Mouse (Mus musculus) liver, postnatal 0 days (tissue): ENCODE data around the gene Tec. TPM values are rescaled to one million over a fixed set of nuclear protein-coding genes. Genes with fewer than 3 reads are reported as not detected.

ENCODE experiments used
- ATAC-seq: fragments of 200-750 bp; cut with Nextera tagmentation; 2 replicates; pipeline ENCODE4 v1.8.0; 2017; ENCODE audit warnings: mild to moderate bottlenecking, moderate library complexity
- DNase-seq: peaks from one replicate; pipeline ENCODE4 v3.0.0-alpha.2; 2016
- H3K27ac ChIP-seq: fragments of 300-500 bp; sonication (generic); 2 replicates; pipeline ENCODE4 v1.5.1; 2014; ENCODE audit warnings: antibody characterized with exemption, moderate library complexity, mild to moderate bottlenecking, low read depth
- H3K27me3 ChIP-seq: fragments of 300-500 bp; sonication (generic); 2 replicates; pipeline ENCODE4 v1.6.1; 2014; ENCODE audit warnings: low read length, control low read depth, mixed read lengths; ENCODE audit not compliant: insufficient read depth
- H3K36me3 ChIP-seq: fragments of 300-500 bp; sonication (generic); replicated peaks from 2 replicates; pipeline ENCODE4 v1.6.1; 2014; ENCODE audit warnings: mild to moderate bottlenecking, control low read depth, low read length, moderate library complexity, mixed read lengths; ENCODE audit not compliant: insufficient read depth
- H3K4me1 ChIP-seq: fragments of 300-500 bp; sonication (generic); 2 replicates; pipeline ENCODE4 v1.6.1; 2014; ENCODE audit warnings: antibody characterized with exemption, mild to moderate bottlenecking, control low read depth; ENCODE audit not compliant: insufficient read depth
- H3K4me2 ChIP-seq: fragments of 300-500 bp; sonication (generic); 2 replicates; pipeline ENCODE4 v1.6.1; 2014; ENCODE audit warnings: low read depth, mild to moderate bottlenecking, low read length, moderate library complexity, mixed read lengths
- H3K4me3 ChIP-seq: fragments of 300-500 bp; sonication (generic); 2 replicates; pipeline ENCODE4 v1.5.1; 2014; ENCODE audit warnings: low read depth, low read length
- H3K9ac ChIP-seq: fragments of 300-500 bp; sonication (generic); replicated peaks from 2 replicates; pipeline ENCODE4 v1.6.1; 2014; ENCODE audit warnings: mild to moderate bottlenecking, moderate library complexity
- H3K9me3 ChIP-seq: fragments of 300-500 bp; sonication (generic); 2 replicates; pipeline ENCODE4 v1.6.1; 2016; ENCODE audit warnings: mild to moderate bottlenecking, control low read depth, low read length, mixed read lengths
- CTCF ChIP-seq: sonication (generic); IDR thresholded peaks from 2 replicates; pipeline ENCODE4 v1.5.1; 2016; ENCODE audit warnings: antibody characterized with exemption, low read depth
- EP300 ChIP-seq: IDR thresholded peaks from 2 replicates; pipeline ENCODE4 v1.6.1; 2016; ENCODE audit warnings: antibody characterized with exemption, low read depth, mild to moderate bottlenecking
- WGBS: fragments of 180-500 bp; shearing (Covaris S2); extraction: QIAGEN DNeasy Blood & Tissue Kit; methylation state at CpG from one replicate; pipeline ENCODE4 v1.1.7; 2014; ENCODE audit not compliant: insufficient replicate concordance; 5-methylcytosine and 5-hydroxymethylcytosine counted together
- polyA plus RNA-seq: library from polyadenylated mRNA; unstranded; fragments of >200 nt; fragmentation: Nextera tagmentation; extraction: Ambion mirVana; gene quantifications from 2 replicates; pipeline ENCODE4 v1.2.1, GENCODE M21; 2015

Gene Tec
- polyA plus RNA-seq, 1 experiment from 2014 or later, result 9.2 TPM

GRCm38 (mm10) chr5:72829506-72830067 lies 38.7 kb downstream of the Tec start:
- WGBS, result 69% methylated on average over 7 of the region's 7 CpGs
- H3K36me3 ChIP-seq, result no peaks in the 10 kb centered on the region
- H3K9ac ChIP-seq, result no peak overlapping the region
- H3K9me3 ChIP-seq, result no peaks in the 10 kb centered on the region
- no peaks in the 10 kb centered on the region for H3K27me3 ChIP-seq
- H3K4me1 ChIP-seq, result peaks cover 32% of the 10 kb centered on the region
- ATAC-seq, result no peak
- no peak overlapping the region for H3K4me2 ChIP-seq
- H3K4me3 ChIP-seq, result no peak overlapping the region
- TF ChIP-seq EP300, result no peak
- no peak; the same call in 1 of the 2 replicates for TF ChIP-seq CTCF
- no peak for DNase-seq
- no peak overlapping the region for H3K27ac ChIP-seq

DNA sequence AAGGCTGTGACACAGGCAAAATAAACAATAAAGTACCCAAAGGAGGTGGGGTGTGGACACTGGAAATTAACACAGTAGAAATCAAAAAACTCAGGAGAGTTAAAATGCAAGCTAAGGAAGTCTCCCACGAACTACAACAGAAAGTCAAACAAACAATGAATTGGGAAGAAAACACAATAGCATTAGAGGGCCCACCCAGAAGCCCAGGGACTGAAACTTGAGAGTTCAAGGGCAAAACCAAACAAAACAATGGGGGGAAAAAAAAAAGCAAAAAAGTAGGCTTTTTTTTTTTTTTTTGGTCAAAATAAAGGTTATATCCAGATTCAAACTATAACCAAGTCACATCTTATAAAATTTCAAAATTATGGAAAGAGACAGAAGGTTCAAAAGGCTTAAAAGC lies 39.9 kb downstream of the Tec start:
- Histone ChIP-seq H3K4me2 (no peak overlapping the region), H3K27me3 (no peaks in the 10 kb centered on the region), H3K27ac (no peak overlapping the region; the same call in 1 of the 2 replicates), H3K4me3 (no peak overlapping the region), H3K36me3 (peaks cover 6% of the 10 kb centered on the region; the same call in 1 of the 2 replicates), H3K9me3 (no peaks in the 10 kb centered on the region), H3K9ac (no peak overlapping the region), H3K4me1 (peaks cover 29% of the 10 kb centered on the region)
- ATAC-seq (no peak), DNase-seq (no peak)
- TF ChIP-seq CTCF, result no peak
- no peak for TF ChIP-seq EP300
- 50% methylated on average over 1 of the region's 1 CpGs for WGBS

GRCm38 (mm10) chr5:72827435-72827834 lies 40.8 kb downstream of the Tec start:
- TF ChIP-seq EP300, result no peak
- DNase-seq, result no peak
- Histone ChIP-seq H3K9ac (no peak overlapping the region), H3K27ac (no peak overlapping the region), H3K27me3 (no peaks in the 10 kb centered on the region), H3K4me3 (no peak overlapping the region), H3K4me1 (peaks cover 25% of the 10 kb centered on the region), H3K36me3 (peaks cover 9% of the 10 kb centered on the region), H3K4me2 (no peak overlapping the region), H3K9me3 (no peaks in the 10 kb centered on the region)
- ATAC-seq, result no peak
- 68% methylated on average over 5 of the region's 5 CpGs for WGBS

GRCm38 (mm10) chr5:72826445-72826844 lies 41.8 kb downstream of the Tec start:
- Histone ChIP-seq H3K9ac (no peak overlapping the region), H3K36me3 (peaks cover 9% of the 10 kb centered on the region), H3K4me2 (no peak overlapping the region), H3K27me3 (no peaks in the 10 kb centered on the region), H3K27ac (no peak overlapping the region), H3K4me3 (no peak overlapping the region), H3K9me3 (no peaks in the 10 kb centered on the region), H3K4me1 (peaks cover 20% of the 10 kb centered on the region)
- TF ChIP-seq EP300 (no peak), CTCF (no peak)
- DNase-seq (no peak), ATAC-seq (peak; percentile 93)
- 63% methylated on average over 3 of the region's 3 CpGs for WGBS

- no peak for TF ChIP-seq CTCF
- TF ChIP-seq EP300, result no peak
- Histone ChIP-seq H3K9ac (no peak overlapping the region), H3K27ac (peak overlapping the region; percentile 63), H3K36me3 (peaks cover 9% of the 10 kb centered on the region), H3K27me3 (no peaks in the 10 kb centered on the region), H3K4me1 (peaks cover 19% of the 10 kb centered on the region), H3K4me3 (no peak overlapping the region), H3K4me2 (peak overlapping the region; percentile 18; the same call in 1 of the 2 replicates), H3K9me3 (no peaks in the 10 kb centered on the region)
- ATAC-seq (no peak), DNase-seq (no peak)
- 29% methylated on average over 3 of the region's 3 CpGs for WGBS
Measured at GRCm38 (mm10) chr5:72820651-72821050, 47.6 kb downstream of the Tec start.

GRCm38 (mm10) chr5:72820036-72820640 lies 48.1 kb downstream of the Tec start:
- H3K4me2 ChIP-seq, result peak overlapping the region; percentile 18; the same call in 1 of the 2 replicates
- H3K4me3 ChIP-seq, result no peak overlapping the region
- ATAC-seq (no peak), DNase-seq (no peak)
- no peaks in the 10 kb centered on the region for H3K9me3 ChIP-seq
- H3K9ac ChIP-seq, result no peak overlapping the region
- H3K36me3 ChIP-seq, result peaks cover 9% of the 10 kb centered on the region
- no peaks in the 10 kb centered on the region for H3K27me3 ChIP-seq
- H3K27ac ChIP-seq, result peak overlapping the region; percentile 63
- peaks cover 19% of the 10 kb centered on the region for H3K4me1 ChIP-seq
- 66% methylated on average over 8 of the region's 8 CpGs for WGBS
- TF ChIP-seq CTCF (no peak), EP300 (no peak)
